In genomic region chr9:110531151-110531791, GRCm38 (mm10) we compare ENCODE assay signal across 7 mouse cellular contexts. TPM values are rescaled to one million over a fixed set of nuclear protein-coding genes. Genes with fewer than 3 reads are reported as not detected.
DNase-seq lines count a peak whose midpoint lies in the region; ATAC-seq lines count a peak whose summit lies in the region.

No protein-coding gene starts in this region.

- H3K9me3 ChIP-seq in forebrain, embryonic 12.5 days: no peaks in the 10 kb centered on the region
- H3K9me3 ChIP-seq in liver, embryonic 12.5 days (replicated peaks): no peaks in the 10 kb centered on the region

- H3K27ac ChIP-seq in forebrain, embryonic 12.5 days: no peak overlapping the region
- peak overlapping the region; percentile 67 for H3K27ac ChIP-seq in liver, embryonic 12.5 days

- peak; percentile 26 for DNase-seq in 3134 (ENCODE audit: extremely low read depth, insufficient read length, low spot score)
- peak; percentile 32 to 39 for DNase-seq in B cell, adult 2 months
- DNase-seq in yolk sac, embryonic 10.5 days (ENCODE audit: low spot score): peak; percentile 3
- no peak for DNase-seq in layer of hippocampus, adult 9-10 months (ENCODE audit: low spot score)
- DNase-seq in cerebellum, adult 18-20 months: no peak

- 31% methylated on average over 6 of the region's 6 CpGs for WGBS in forebrain, embryonic 12.5 days
- WGBS in liver, embryonic 12.5 days (ENCODE audit: insufficient replicate concordance): 29% methylated on average over 6 of the region's 6 CpGs

- no peak for ATAC-seq in forebrain, embryonic 12.5 days (ENCODE audit: low FRiP score)
- no peak for ATAC-seq in liver, embryonic 12.5 days

- peak overlapping the region; percentile 58 for H3K4me2 ChIP-seq in forebrain, embryonic 12.5 days
- H3K4me2 ChIP-seq in liver, embryonic 12.5 days: peak overlapping the region; percentile 91

- H3K27me3 ChIP-seq in forebrain, embryonic 12.5 days: no peaks in the 10 kb centered on the region
- no peaks in the 10 kb centered on the region for H3K27me3 ChIP-seq in liver, embryonic 12.5 days (replicated peaks)

- peak overlapping the region; percentile 98 for H3K4me3 ChIP-seq in forebrain, embryonic 12.5 days (replicated peaks)
- H3K4me3 ChIP-seq in liver, embryonic 12.5 days: peak overlapping the region; percentile 97

- no peaks in the 10 kb centered on the region for H3K36me3 ChIP-seq in forebrain, embryonic 12.5 days (replicated peaks)
- H3K36me3 ChIP-seq in liver, embryonic 12.5 days: no peaks in the 10 kb centered on the region; the same call in 1 of the 2 replicates

- H3K9ac ChIP-seq in forebrain, embryonic 12.5 days: peak overlapping the region; percentile 98; the same call in 1 of the 2 replicates
- peak overlapping the region; percentile 100; the same call in 1 of the 2 replicates for H3K9ac ChIP-seq in liver, embryonic 12.5 days

- peaks cover 25% of the 10 kb centered on the region for H3K4me1 ChIP-seq in forebrain, embryonic 12.5 days
- H3K4me1 ChIP-seq in liver, embryonic 12.5 days: peaks cover 55% of the 10 kb centered on the region

RNA-seq across cellular contexts. Expression of gene Setd2, which starts 1.1 kb away (rescaled TPM):
- 45.0 and 49.7 TPM in 2 replicates for polyA plus RNA-seq in forebrain, embryonic 12.5 days (2016; fragmentation: Nextera tagmentation; extraction: Ambion mirVana)
- polyA plus RNA-seq in liver, embryonic 12.5 days (2016; fragmentation: Nextera tagmentation; extraction: Ambion mirVana): 18.6 and 20.4 TPM in 2 replicates

RNA-seq across cellular contexts. Expression of gene Kif9, which starts 54.5 kb away (rescaled TPM):
- 1.6 and 2.0 TPM in 2 replicates for polyA plus RNA-seq in forebrain, embryonic 12.5 days (2016; fragmentation: Nextera tagmentation; extraction: Ambion mirVana)
- 0.26 and 0.39 TPM in 2 replicates for polyA plus RNA-seq in liver, embryonic 12.5 days (2016; fragmentation: Nextera tagmentation; extraction: Ambion mirVana)

RNA-seq across cellular contexts. Expression of gene Klhl18, which starts 54.8 kb away (rescaled TPM):
- 10.3 and 10.5 TPM in 2 replicates for polyA plus RNA-seq in forebrain, embryonic 12.5 days (2016; fragmentation: Nextera tagmentation; extraction: Ambion mirVana)
- 3.6 and 3.8 TPM in 2 replicates for polyA plus RNA-seq in liver, embryonic 12.5 days (2016; fragmentation: Nextera tagmentation; extraction: Ambion mirVana)

Comparison
In these comparisons a context has a peak if more than half of its experiments do, and no peak if none do; other contexts are left out.
1. DNase-seq: peak in 3134 (single experiment), B cell, adult 2 months (2 of 2) and yolk sac, embryonic 10.5 days (single experiment); none in layer of hippocampus, adult 9-10 months (single experiment) and cerebellum, adult 18-20 months (0 of 2).